Mouse (Mus musculus) c-Kit-positive CD71-positive TER-119-positive erythroid progenitor cells, embryonic 14.5 days (primary cell): ENCODE measurements around the gene Tmem160.

ENCODE experiments used
- DNase-seq: peaks from one replicate; pipeline ENCODE4 v3.0.0-alpha.2; 2013; ENCODE audit warnings: low spot score

Gene Tmem160

GRCm38 (mm10) chr7:16492211-16492610, 39.6 kb downstream of the Tmem160 start:
- no peak for DNase-seq

- DNase-seq = peak; percentile 17
These were observed 40.8 kb downstream of the Tmem160 start for GRCm38 (mm10) chr7:16493361-16493760.

GRCm38 (mm10) chr7:16496260-16496659, 43.7 kb downstream of the Tmem160 start:
- no peak for DNase-seq

- DNase-seq = no peak
These were observed 47.1 kb downstream of the Tmem160 start for GRCm38 (mm10) chr7:16499671-16500104.

- DNase-seq = no peak
These were observed 49.0 kb downstream of the Tmem160 start for GRCm38 (mm10) chr7:16501571-16501970.

GRCm38 (mm10) chr7:16504573-16505225, 52.1 kb downstream of the Tmem160 start:
- DNase-seq = no peak
